Mouse (Mus musculus) thymus, adult 2 months (tissue): ENCODE measurements at regions not wholly inside any gene's neighbourhood (a gene's known extent, or its start where the extent isn't known, plus 50 kb on each side); places are given as distances from the start of the nearest gene placed in this dataset.

ENCODE experiments used
- DNase-seq: peaks from one replicate; pipeline ENCODE4 v3.0.0; 2021
- H3K27ac ChIP-seq: fragments of 200-500 bp; 2 replicates; pipeline ENCODE4 v1.5.1; 2012; ENCODE audit warnings: low read length, control low read depth; ENCODE audit not compliant: control insufficient read depth, insufficient read depth
- H3K27me3 ChIP-seq: fragments of 200-500 bp; 2 replicates; pipeline ENCODE4 v1.6.1; 2012; ENCODE audit warnings: mild to moderate bottlenecking, low read length, moderate library complexity, mixed read lengths; ENCODE audit not compliant: control insufficient read depth, insufficient read depth
- H3K36me3 ChIP-seq: fragments of 200-500 bp; 2 replicates; pipeline ENCODE4 v1.6.1; 2012; ENCODE audit warnings: mild to moderate bottlenecking, low read length, moderate library complexity; ENCODE audit not compliant: control insufficient read depth, insufficient read depth
- H3K4me1 ChIP-seq: fragments of 200-500 bp; replicated peaks from 2 replicates; pipeline ENCODE4 v1.6.1; 2012; ENCODE audit warnings: low read length; ENCODE audit not compliant: control insufficient read depth, insufficient read depth
- H3K4me3 ChIP-seq: fragments of 200-500 bp; 2 replicates; pipeline ENCODE4 v1.5.1; 2012; ENCODE audit warnings: mild to moderate bottlenecking, low read length, control low read depth, moderate library complexity; ENCODE audit not compliant: control insufficient read depth, insufficient read depth
- CTCF ChIP-seq: fragments of 200-500 bp; IDR thresholded peaks from 2 replicates; pipeline ENCODE4 v1.5.1; 2012; ENCODE audit warnings: mild to moderate bottlenecking, control low read depth, low read length, moderate library complexity, borderline replicate concordance; ENCODE audit not compliant: control insufficient read depth, poor library complexity, insufficient read depth; ENCODE audit errors: extremely low read depth
- POLR2A ChIP-seq: fragments of 200-500 bp; IDR thresholded peaks from 2 replicates; pipeline ENCODE4 v1.6.1; 2012; ENCODE audit warnings: mild to moderate bottlenecking, low read length, control low read depth, moderate library complexity; ENCODE audit not compliant: control insufficient read depth, poor library complexity, insufficient read depth; ENCODE audit errors: extremely low read depth
- WGBS: fragments of 180-500 bp; shearing (Covaris S2); methylation state at CpG from one replicate; pipeline ENCODE4 v1.1.7; 2018; 5-methylcytosine and 5-hydroxymethylcytosine counted together

- Histone ChIP-seq H3K4me3 (no peak overlapping the region), H3K36me3 (no peaks in the 10 kb centered on the region), H3K27ac (no peak overlapping the region), H3K27me3 (no peaks in the 10 kb centered on the region), H3K4me1 (no peaks in the 10 kb centered on the region)
- no peak for TF ChIP-seq CTCF
- TF ChIP-seq POLR2A = no peak
- 79% methylated on average over 1 of the region's 1 CpGs for WGBS
- no peak for DNase-seq
Measured at GRCm38 (mm10) chr14:71359581-71359980, 759.9 kb upstream of the Fam160b2 start.

- Histone ChIP-seq H3K4me1 (no peaks in the 10 kb centered on the region), H3K27me3 (no peaks in the 10 kb centered on the region), H3K36me3 (no peaks in the 10 kb centered on the region), H3K27ac (no peak overlapping the region), H3K4me3 (no peak overlapping the region)
- TF ChIP-seq CTCF = no peak
- TF ChIP-seq POLR2A = no peak
- 25% methylated on average over 5 of the region's 5 CpGs for WGBS
- no peak for DNase-seq
Measured at GRCm38 (mm10) chr14:71338219-71338618, 738.6 kb upstream of the Fam160b2 start.

GRCm38 (mm10) chr14:71336906-71337305, 737.3 kb upstream of the Fam160b2 start:
- 95% methylated on average over 3 of the region's 3 CpGs for WGBS
- DNase-seq = no peak
- Histone ChIP-seq H3K4me3 (no peak overlapping the region), H3K27me3 (no peaks in the 10 kb centered on the region), H3K27ac (no peak overlapping the region), H3K4me1 (no peaks in the 10 kb centered on the region), H3K36me3 (no peaks in the 10 kb centered on the region)
- TF ChIP-seq CTCF = no peak

GRCm38 (mm10) chr14:71334022-71334421, 734.4 kb upstream of the Fam160b2 start:
- 97% methylated on average over 1 of the region's 1 CpGs for WGBS
- no peak overlapping the region for H3K27ac ChIP-seq

DNA sequence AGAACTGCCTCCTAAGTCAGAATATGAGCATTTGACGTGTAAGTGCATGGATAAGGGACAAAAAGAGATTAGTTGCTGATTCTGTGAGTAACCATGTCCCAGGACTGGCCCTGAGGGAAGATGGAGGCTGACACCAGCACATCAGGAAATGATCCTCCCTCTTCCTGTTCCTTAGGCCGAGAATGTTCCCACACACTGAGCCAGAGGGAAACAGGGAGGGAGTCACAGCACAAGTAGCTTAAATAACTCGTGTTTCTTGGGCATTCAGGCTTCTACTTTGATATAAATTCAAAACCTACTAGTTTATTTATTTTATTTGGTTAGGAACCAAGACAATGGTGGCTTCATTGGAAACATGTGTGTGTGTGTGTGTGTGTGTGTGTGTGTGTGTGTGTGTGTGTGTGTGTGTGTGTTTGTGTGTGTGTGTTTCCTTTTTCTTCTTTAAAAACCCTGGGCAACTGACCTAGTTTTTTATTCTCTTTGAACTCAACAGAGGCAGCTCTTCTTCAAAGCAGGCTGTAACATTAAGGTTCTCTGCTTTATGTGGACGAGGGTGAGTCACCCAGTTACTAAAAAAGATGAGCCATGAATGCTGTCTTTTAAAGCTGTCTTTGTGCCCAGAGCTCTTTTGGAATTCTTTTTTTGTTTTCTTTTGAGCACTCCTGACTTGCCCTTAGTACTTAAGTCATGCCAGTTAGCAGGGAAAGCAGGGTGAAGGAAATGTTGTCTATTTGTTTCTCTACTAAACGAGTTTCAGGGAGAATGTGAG, 730.4 kb upstream of the Fam160b2 start:
- TF ChIP-seq CTCF = no peak
- TF ChIP-seq POLR2A = no peak
- DNase-seq = no peak
- H3K27ac ChIP-seq = no peak overlapping the region

More at GRCm38 (mm10) chr14:71334022-71334421, 734.4 kb upstream of the Fam160b2 start:
- Histone ChIP-seq H3K4me3 (no peak overlapping the region), H3K27me3 (no peaks in the 10 kb centered on the region), H3K4me1 (no peaks in the 10 kb centered on the region), H3K36me3 (no peaks in the 10 kb centered on the region)
- no peak for DNase-seq
- no peak for TF ChIP-seq POLR2A
- TF ChIP-seq CTCF = no peak

DNA sequence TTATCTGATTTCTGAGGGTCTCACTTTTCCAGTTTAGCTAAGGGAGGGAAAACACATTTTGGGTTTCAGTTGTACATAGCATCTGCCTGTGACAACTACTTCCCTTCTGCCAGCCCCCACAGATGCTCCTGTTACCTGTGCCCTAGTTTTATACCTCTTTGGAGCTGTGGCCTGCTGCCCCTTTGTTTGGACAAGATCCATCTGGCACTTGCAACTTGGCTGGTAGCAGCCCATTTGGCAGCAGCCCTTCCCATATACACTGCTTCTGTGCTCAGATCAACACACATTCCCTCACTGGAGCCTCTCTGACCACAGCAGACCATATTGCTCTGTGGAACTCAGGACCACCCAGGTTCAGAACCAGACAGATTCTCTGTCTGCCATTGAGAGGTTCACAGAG, 728.0 kb upstream of the Fam160b2 start:
- Histone ChIP-seq H3K36me3 (no peaks in the 10 kb centered on the region), H3K27me3 (no peaks in the 10 kb centered on the region), H3K27ac (no peak overlapping the region), H3K4me3 (no peak overlapping the region), H3K4me1 (no peaks in the 10 kb centered on the region)
- DNase-seq = no peak
- TF ChIP-seq CTCF (no peak), POLR2A (no peak)

More for the DNA sequence above, 730.4 kb upstream of the Fam160b2 start:
- WGBS = 76% methylated on average over 5 of the region's 5 CpGs
- H3K4me1 ChIP-seq = no peaks in the 10 kb centered on the region
- no peaks in the 10 kb centered on the region for H3K36me3 ChIP-seq
- no peak overlapping the region for H3K4me3 ChIP-seq
- H3K27me3 ChIP-seq = no peaks in the 10 kb centered on the region

GRCm38 (mm10) chr14:71326521-71327105, 727.0 kb upstream of the Fam160b2 start:
- 89% methylated on average over 2 of the region's 2 CpGs for WGBS
- no peak overlapping the region for H3K4me3 ChIP-seq
- H3K36me3 ChIP-seq = no peaks in the 10 kb centered on the region
- H3K27me3 ChIP-seq = no peaks in the 10 kb centered on the region
- H3K4me1 ChIP-seq = no peaks in the 10 kb centered on the region
- no peak for TF ChIP-seq POLR2A
- no peak for TF ChIP-seq CTCF
- no peak overlapping the region for H3K27ac ChIP-seq
- no peak for DNase-seq
